Mouse (Mus musculus): ENCODE measurements around the gene Gm28539. TPM values are rescaled to one million over a fixed set of nuclear protein-coding genes. Genes with fewer than 3 reads are reported as not detected.

The Gm28539 gene
- total RNA-seq, 1 experiment from 2014 or later, result not detected

DNA sequence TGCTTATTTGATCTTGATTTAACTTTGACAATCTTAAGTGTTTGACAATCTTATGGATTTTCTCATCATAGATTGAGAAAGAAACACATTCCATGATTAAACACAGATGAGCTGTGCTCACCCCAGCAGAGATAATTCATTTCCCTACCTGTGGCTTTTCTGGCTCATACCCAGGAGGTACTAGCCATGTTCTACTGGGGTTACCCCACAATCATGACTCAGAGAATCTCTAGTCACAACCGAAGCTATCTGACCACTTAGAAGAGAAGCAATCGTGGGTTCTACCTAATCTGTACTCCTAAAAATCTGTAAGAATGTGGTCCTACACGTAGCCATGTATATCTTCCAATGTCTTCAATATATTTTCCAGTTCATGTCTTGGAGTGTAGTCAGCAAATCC is 168.9 kb downstream of the Gm28539 start:
- no peak for ATAC-seq (replicated peaks in 1 of 2; ENCODE audit: insufficient read depth in 1 of 2, low FRiP score in 2 of 2, low TSS enrichment in 1 of 2, low read depth in 1 of 2, poor library complexity in 2 of 2, severe bottlenecking in 2 of 2)

Other genes with a start within 250 kb of the Gm28539 start
- not detected in 2 replicates for gene Tbx1, start 245.9 kb upstream of the Gm28539 start, total RNA-seq (2017)
- gene Gp1bb, start 214.2 kb upstream of the Gm28539 start, total RNA-seq (2017), result 0.38 and 2.9 TPM in 2 replicates
- gene Gm49601, start 210.2 kb upstream of the Gm28539 start, total RNA-seq (2017), result 2.1 TPM in 1 of 2 replicates, not detected in the other
- gene Sept5, start 206.6 kb upstream of the Gm28539 start, total RNA-seq (2017), result 1.8 and 7.6 TPM in 2 replicates
- gene Cldn5, start 59.7 kb upstream of the Gm28539 start, total RNA-seq (2017), result 0.10 TPM in 1 of 2 replicates, not detected in the other
- 67.4 and 82.8 TPM in 2 replicates for gene Ufd1, start 24.8 kb upstream of the Gm28539 start, total RNA-seq (2017)
- 50.9 and 63.8 TPM in 2 replicates for gene Cdc45, start 24.6 kb upstream of the Gm28539 start, total RNA-seq (2017)
- gene 2510002D24Rik, start within 50 bp of the Gm28539 start, total RNA-seq (2017), result 60.7 and 64.3 TPM in 2 replicates
- 70.6 and 94.1 TPM in 2 replicates for gene Mrpl40, start 40.3 kb downstream of the Gm28539 start, total RNA-seq (2017)
- gene Hira, start 40.5 kb downstream of the Gm28539 start, total RNA-seq (2017), result 65.7 and 77.8 TPM in 2 replicates

Measured in hematopoietic stem cell, adult 5-6 weeks (primary cell).